Mouse (Mus musculus): ENCODE data around the gene Lat2. TPM values are rescaled to one million over a fixed set of nuclear protein-coding genes. Genes with fewer than 3 reads are reported as not detected.
A peak's percentile ranks its signal among the peaks of the same experiment; 100 is the strongest.

Lat2 gene
- polyA plus RNA-seq, 1 experiment = 0.83 TPM

DNA sequence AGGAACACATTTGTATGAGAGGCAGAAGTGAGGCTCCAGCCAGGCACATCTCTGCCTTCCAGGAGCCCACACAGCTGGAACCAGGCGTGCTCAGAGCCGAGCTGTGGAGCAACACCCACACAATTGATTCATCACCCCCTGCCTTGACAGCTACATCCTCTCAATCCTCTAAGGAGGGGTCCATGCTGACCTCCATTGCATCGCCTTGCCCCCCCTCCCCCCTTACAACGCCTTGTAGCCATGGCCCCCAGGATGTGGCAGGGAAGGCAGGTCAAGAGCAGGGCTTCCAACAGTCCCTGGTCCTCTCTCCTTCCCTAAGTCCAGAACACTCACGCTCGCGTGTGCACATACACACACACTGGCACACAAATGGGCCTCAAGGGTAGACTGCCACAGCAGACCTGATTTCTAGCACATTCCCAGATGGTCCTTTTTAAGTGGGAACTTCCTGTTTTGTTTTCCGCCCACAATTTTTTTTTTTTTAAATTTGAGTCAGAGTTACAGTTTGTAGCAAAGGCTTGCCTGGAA lies 45.8 kb downstream of the Lat2 start:
- Histone ChIP-seq H3K4me1 (ENCODE audit: control insufficient read depth, insufficient read depth, insufficient read length, low read length) (peaks cover 13% of the 10 kb centered on the region), H3K27ac (replicated peaks; ENCODE audit: low read depth, low read length) (peak overlapping the region; percentile 92), H3K4me3 (ENCODE audit: insufficient read depth, low read depth, low read length) (no peak overlapping the region)

DNA sequence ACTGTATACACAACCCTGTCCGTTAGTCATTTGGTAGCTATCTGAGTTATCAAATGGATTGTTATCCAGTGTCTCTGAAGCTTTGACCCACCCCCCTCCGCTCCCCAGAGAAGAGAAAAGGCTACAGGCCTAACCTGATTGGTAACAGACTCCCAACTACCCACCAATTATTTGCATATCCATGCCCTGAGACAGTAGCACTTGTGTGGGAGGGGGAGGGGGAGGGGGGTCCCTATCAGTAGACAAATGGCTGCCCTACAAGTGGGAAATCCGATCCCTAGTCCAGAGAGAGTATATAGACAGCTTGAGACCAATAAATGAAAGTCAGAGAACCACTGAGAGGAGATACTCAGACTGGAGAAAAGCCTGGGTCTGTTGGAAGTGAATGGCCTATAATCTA lies 46.8 kb downstream of the Lat2 start:
- Histone ChIP-seq H3K27ac (replicated peaks; ENCODE audit: low read depth, low read length) (0 out of 2 replicates have a peak overlapping the region, but pooled peaks have one; percentile 92), H3K4me3 (ENCODE audit: insufficient read depth, low read depth, low read length) (no peak overlapping the region), H3K4me1 (ENCODE audit: control insufficient read depth, insufficient read depth, insufficient read length, low read length) (peaks cover 12% of the 10 kb centered on the region)

DNA sequence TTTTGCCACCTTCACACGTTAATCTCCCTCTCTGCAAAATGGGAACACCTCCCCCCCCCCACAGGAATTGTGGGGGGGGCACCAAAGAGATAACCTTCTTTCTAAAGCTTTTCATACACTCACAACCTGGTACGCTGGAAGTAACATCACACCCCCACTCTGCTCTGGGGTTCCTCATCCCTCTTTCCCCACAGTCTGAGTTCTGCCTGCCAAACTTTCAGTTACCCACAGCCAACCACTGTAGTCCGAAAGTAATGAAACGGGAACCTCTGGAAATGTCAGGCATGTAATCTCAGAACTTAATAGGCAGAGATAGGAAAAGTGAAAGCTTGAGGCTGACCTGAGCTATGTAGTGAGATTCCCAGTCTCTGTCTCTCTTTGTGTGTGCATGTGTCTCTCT lies 47.4 kb downstream of the Lat2 start:
- H3K4me3 ChIP-seq (ENCODE audit: insufficient read depth, low read depth, low read length) = no peak overlapping the region
- peaks cover 6% of the 10 kb centered on the region for H3K4me1 ChIP-seq (ENCODE audit: control insufficient read depth, insufficient read depth, insufficient read length, low read length)
- no peak overlapping the region for H3K27ac ChIP-seq (replicated peaks; ENCODE audit: low read depth, low read length)

DNA sequence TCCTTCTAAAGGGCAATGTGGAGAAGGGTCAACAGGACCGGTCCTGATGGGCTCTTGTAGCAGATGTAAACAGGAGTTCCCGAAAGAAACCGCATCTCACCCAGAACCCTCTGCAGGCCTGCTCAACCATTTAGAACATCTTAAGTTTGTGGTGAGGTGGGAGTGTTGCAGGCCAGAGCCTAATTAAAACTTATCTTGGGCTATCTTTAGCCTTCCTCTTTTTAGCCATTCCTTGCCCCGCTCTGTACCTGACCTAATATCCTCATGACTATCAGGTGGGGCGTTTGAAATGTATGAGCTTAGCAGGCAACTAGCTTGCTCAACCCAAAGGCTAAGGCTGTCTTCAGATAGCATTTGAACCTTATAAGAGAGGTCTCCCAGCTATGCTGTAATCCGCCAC lies 49.1 kb downstream of the Lat2 start:
- Histone ChIP-seq H3K4me1 (ENCODE audit: control insufficient read depth, insufficient read depth, insufficient read length, low read length) (peaks cover 6% of the 10 kb centered on the region), H3K4me3 (ENCODE audit: insufficient read depth, low read depth, low read length) (no peak overlapping the region), H3K27ac (replicated peaks; ENCODE audit: low read depth, low read length) (no peak overlapping the region)

DNA sequence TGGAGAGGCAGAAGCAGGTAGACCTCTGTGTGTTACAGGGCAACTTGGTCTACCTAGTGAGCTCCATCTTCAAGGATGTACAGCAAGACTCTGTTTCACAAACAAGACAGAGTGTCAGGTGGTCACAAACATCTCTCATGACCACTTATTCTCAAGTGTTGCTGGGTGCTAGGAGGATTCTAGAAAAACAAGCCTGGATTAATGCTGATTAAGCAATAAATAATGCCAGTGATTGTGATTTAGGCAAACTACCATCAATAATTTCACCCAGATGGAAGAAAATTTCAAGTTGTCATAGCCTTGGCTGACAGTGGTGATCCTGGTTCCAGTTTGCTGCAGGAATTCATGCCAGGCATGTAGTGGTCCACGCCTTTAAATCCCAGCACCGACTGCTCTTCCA lies 50.6 kb downstream of the Lat2 start:
- Histone ChIP-seq H3K27ac (replicated peaks; ENCODE audit: low read depth, low read length) (no peak overlapping the region), H3K4me3 (ENCODE audit: insufficient read depth, low read depth, low read length) (no peak overlapping the region), H3K4me1 (ENCODE audit: control insufficient read depth, insufficient read depth, insufficient read length, low read length) (peaks cover 6% of the 10 kb centered on the region)

DNA sequence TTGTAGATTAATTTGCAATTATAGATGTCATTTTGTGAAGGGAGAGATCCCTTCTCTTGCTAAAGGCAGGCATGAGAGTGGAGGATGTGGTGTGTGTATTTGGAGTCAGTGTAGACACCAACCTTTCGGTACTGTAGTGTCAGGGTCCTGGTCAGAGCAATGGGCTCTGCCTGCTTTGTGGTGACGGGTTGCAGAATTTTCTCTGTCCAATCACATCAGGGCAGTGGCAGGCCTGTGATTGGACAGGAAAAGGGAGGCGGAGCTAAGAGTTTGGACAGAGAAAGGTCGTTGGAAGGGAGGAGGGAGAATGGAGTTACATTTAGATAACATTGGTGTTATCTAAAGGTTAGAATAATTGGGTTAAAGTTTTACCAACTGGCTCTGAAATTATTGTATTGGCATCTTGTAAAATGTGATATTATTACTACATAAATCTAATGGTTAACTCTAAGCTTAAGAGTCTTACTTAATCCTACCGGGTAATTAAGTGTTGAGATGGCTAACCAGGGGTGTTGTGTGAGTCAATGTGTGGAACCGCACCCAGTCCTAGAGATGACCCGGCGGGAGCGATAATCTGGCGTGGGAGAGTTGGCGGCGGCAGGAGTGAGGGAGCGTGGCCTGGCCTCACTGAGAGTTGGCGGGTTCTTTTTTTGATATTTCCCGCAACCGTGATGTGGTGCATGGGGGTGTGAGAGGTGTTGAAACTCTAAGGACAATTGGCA lies 54.2 kb downstream of the Lat2 start:
- Histone ChIP-seq H3K4me1 (ENCODE audit: control insufficient read depth, insufficient read depth, insufficient read length, low read length) (no peaks in the 10 kb centered on the region), H3K27ac (replicated peaks; ENCODE audit: low read depth, low read length) (no peak overlapping the region), H3K4me3 (ENCODE audit: insufficient read depth, low read depth, low read length) (no peak overlapping the region)

DNA sequence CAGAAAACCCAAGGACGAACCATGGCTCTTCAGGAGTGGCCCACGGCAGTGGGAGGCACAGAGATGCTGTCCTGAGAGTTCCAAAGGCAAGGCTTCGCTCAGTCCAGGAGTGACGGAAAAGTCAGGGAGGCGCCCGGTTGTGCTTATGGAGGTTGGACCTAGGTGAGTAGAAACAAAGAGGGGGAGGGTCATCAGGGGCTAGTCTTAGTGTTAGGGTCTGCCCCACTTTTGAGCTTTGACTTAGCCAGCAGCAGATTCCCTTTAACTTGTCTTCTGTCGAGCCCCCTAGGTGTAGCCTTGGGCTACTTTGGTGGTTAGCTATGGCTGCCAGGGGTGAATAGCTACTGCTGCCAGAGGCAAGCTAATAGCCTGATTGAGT lies 54.8 kb downstream of the Lat2 start, which contains the start of gene Syna:
Syna (minus strand) TSS at position 101 of the 379 bp plus-strand sequence.
- H3K4me1 ChIP-seq (ENCODE audit: control insufficient read depth, insufficient read depth, insufficient read length, low read length) = no peaks in the 10 kb centered on the region

DNA sequence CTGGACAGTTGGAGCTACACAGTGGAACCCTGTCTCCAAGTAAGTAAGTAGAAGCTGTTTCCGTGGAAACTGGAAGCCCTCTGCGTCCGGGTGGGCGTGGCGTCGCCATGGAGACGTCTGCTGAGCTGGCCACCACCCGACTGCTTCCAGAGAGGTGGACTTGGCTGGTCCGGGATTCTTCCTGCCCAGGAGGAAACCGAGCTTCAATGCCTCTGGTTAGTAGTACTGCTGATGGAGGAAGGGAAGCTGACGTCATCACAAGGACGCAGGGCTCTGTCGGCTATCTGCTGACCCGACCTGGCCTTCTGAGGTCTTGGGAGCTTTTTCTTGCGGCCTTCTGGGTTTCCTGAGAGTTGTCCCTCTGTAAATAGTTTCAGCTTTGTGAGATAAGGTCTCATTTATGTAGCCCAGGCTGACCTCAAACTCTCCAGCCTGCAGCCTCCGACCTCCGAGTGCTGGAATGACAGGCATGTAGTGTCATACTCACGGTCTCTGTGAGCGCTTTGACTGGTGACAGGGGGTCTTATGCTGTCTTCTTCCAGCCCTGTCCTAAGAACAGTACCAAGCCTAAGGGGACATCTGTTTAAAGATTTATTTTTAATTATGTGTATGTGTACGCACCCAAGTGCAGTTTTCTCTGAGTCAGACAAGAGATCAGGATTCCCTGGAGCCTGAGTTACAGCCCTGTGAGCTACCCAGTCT lies 59.2 kb downstream of the Lat2 start:
- peak overlapping the region; percentile 81 for H3K27ac ChIP-seq (replicated peaks; ENCODE audit: low read depth, low read length)
- no peak overlapping the region for H3K4me3 ChIP-seq (ENCODE audit: insufficient read depth, low read depth, low read length)
- peaks cover 4% of the 10 kb centered on the region; the same call in 1 of the 2 replicates for H3K4me1 ChIP-seq (ENCODE audit: control insufficient read depth, insufficient read depth, insufficient read length, low read length)

More for the DNA sequence above, 54.8 kb downstream of the Lat2 start, which contains the start of gene Syna:
- Histone ChIP-seq H3K27ac (replicated peaks; ENCODE audit: low read depth, low read length) (no peak within 1 kb of the TSS), H3K4me3 (ENCODE audit: insufficient read depth, low read depth, low read length) (no peak within 1 kb of the TSS)

DNA sequence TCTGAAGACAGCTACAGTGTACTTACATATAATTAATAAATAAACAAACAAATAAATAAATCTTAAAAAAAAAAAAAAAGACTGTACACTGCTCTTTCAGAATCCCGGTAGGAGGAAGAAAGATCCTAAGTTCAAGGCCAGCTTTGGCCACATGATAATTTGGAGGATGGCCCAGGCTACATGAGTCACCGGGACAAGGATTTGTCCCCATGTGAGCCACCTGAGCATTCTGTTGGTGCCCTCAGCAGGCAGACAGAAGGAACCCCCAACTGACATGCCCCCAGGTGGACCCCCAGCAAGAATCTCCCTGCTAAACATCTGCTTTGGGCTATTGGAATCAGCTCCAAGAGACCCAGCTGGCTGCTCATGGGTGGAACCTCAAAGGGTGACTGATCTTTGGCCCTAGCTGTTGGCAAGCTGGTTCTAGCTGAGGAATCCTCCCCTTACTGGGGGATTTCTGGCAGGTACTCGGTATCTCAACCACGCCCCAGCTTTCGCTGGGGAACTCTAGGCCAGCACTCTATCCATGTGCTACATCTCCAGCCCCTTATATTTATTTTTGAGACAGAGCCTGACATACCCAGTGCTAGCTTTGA lies 60.8 kb downstream of the Lat2 start:
- H3K4me3 ChIP-seq (ENCODE audit: insufficient read depth, low read depth, low read length) = no peak overlapping the region
- H3K27ac ChIP-seq (replicated peaks; ENCODE audit: low read depth, low read length) = no peak overlapping the region
- H3K4me1 ChIP-seq (ENCODE audit: control insufficient read depth, insufficient read depth, insufficient read length, low read length) = peaks cover 8% of the 10 kb centered on the region; the same call in 1 of the 2 replicates

DNA sequence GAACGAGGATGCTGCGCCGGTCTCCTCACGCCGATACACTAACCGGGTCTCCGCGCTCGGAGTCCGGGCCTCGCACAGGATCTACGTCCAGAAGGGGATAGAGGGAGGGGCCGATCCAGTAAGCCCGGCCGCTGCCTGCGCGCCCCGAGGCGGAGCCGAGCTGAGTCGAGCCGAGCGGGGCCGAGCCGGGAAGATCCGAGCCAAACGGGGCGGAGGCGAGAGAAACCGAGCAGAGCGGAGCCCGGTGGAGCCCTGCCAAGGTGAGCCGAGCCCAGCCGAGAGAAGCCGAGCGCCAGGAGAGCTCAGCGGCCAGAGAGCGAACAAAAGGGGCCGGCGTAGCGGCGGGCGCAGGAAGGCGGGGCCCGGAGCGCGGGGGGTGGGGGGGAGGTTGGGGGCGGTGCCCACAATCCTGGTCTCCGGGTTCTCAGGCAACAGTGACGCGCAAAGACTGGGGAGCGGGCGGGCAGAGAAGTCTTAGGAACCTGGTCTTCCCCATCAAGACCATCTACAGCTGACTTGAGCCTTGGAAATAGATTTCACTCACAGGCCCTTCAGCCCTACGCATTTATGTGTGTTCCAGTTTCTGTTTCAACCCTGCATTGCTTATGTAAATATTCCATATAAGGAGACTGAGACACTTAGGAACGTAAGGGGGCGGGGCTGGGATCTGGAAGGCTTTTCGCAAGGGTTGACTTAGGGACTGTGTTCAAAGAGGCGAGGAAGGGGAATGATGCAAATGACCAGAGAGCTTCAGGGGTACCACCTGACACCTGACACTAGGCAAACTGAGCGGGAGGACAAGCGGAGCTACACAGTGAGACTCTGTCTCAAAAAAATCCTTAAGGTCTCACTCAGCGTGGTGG lies 62.5 kb downstream of the Lat2 start, which contains the start of gene Clip2:
Clip2 (minus strand) TSS at position 325 of the 863 bp plus-strand sequence.
- peaks cover 8% of the 10 kb centered on the region; the same call in 1 of the 2 replicates for H3K4me1 ChIP-seq (ENCODE audit: control insufficient read depth, insufficient read depth, insufficient read length, low read length)
- H3K4me3 ChIP-seq (ENCODE audit: insufficient read depth, low read depth, low read length) = peak within 1 kb of the TSS; percentile 91
- peak within 1 kb of the TSS; percentile 79 for H3K27ac ChIP-seq (replicated peaks; ENCODE audit: low read depth, low read length)

DNA sequence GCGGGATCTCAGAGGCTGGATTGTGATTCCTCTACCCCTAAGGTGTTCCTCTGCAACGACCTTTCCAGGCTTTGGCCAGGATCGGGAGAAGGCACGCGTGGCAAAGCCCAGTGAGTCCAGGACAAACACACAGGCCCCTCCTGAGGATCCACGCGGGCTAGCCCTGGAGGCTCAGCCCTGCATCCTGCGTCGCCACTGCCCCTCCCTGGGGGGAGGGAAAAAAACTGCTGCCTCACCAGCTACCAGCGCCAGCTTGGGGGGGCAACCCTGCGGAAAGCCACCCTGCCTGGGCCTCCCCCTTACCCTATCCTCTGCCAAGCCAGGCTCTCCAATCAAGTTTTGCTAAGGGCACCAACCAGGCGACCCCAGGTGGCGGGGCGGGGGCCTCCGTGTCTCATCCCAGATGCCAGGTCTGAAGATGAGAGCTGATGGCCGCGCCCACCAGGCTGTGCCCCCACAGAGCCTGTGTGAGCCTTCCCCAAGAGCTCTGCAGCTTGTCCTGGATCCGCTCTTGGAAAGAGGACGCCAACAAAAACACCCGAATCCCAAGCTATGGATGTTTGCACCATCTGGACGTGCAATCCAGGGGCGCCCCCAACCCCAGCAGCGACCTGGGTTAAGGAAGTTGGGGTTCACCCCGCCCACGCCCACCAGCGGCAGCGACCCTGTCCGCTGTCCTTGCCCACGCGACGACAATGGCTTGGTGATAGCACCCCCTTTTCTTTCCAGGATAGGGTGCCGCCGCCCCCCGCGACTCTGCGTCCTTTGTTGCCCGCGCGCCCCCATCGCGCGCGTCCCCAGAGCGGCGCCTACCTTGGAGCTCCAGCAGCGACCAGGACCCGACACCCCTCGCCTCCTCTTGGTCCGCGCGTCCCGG lies 63.4 kb downstream of the Lat2 start:
- peak overlapping the region; percentile 79 for H3K27ac ChIP-seq (replicated peaks; ENCODE audit: low read depth, low read length)
- peak overlapping the region; percentile 91 for H3K4me3 ChIP-seq (ENCODE audit: insufficient read depth, low read depth, low read length)
- H3K4me1 ChIP-seq (ENCODE audit: control insufficient read depth, insufficient read depth, insufficient read length, low read length) = peaks cover 8% of the 10 kb centered on the region; the same call in 1 of the 2 replicates

DNA sequence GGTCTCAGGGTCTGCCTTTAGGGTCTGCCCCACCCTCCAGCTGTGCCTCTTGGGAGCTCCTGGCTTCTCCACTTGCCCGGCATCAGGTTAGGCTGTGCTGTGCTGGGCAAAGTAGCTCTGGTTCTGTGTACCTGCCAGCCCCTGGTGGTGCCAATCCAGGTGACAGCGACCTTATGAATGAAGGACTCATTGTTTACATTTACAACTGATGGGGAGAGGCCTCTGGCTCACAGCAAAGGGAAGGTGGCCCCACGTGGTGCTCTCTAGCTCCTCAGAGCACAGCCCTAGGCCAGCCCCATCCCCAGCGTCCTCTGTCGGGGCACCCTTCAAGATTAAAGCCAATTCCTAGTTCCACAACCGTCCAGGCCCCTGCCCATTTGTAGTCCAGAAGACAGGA lies 64.0 kb downstream of the Lat2 start:
- peak overlapping the region; percentile 91 for H3K4me3 ChIP-seq (ENCODE audit: insufficient read depth, low read depth, low read length)
- peaks cover 8% of the 10 kb centered on the region; the same call in 1 of the 2 replicates for H3K4me1 ChIP-seq (ENCODE audit: control insufficient read depth, insufficient read depth, insufficient read length, low read length)
- H3K27ac ChIP-seq (replicated peaks; ENCODE audit: low read depth, low read length) = peak overlapping the region; percentile 79; the same call in 1 of the 2 replicates

Data from brown adipose tissue, adult 24 weeks (tissue).